Mouse (Mus musculus) CH12.LX (cell line): ENCODE data around the gene Wipf1.
A peak's percentile ranks its signal among the peaks of the same experiment; 100 is the strongest.

ENCODE experiments used
- CTCF ChIP-seq, 2 experiments: IDR thresholded peaks in 1 of 2; conservative IDR thresholded peaks in 1 of 2; 2 replicates each; pipeline ENCODE4 v1.5.1; 2011 to 2012; ENCODE audit warnings: low read depth in 2 of 2, low read length in 2 of 2, improper control_type of control experiment in 1 of 2, inconsistent platforms in 1 of 2, mild to moderate bottlenecking in 1 of 2, moderate library complexity in 1 of 2
- EP300 ChIP-seq: IDR thresholded peaks from 2 replicates; pipeline ENCODE4 v1.6.1; 2011; ENCODE audit warnings: low read length, improper control_type of control experiment
- MAFK ChIP-seq: IDR thresholded peaks from 2 replicates; pipeline ENCODE4 v1.6.1; 2011; ENCODE audit warnings: low read length, improper control_type of control experiment; ENCODE audit not compliant: insufficient replicate concordance
- MAX ChIP-seq: IDR thresholded peaks from 2 replicates; pipeline ENCODE4 v1.6.1; 2011; ENCODE audit warnings: low read length, improper control_type of control experiment
- POLR2A ChIP-seq: IDR thresholded peaks from 2 replicates; pipeline ENCODE4 v1.6.1; 2011; ENCODE audit warnings: low read depth, mild to moderate bottlenecking, improper control_type of control experiment, low read length
- ZC3H11A ChIP-seq: IDR thresholded peaks from 2 replicates; pipeline ENCODE4 v1.6.1; 2012; ENCODE audit warnings: low read depth, mild to moderate bottlenecking, inconsistent platforms, low read length, improper control_type of control experiment
- ZMIZ1 ChIP-seq: IDR thresholded peaks from 2 replicates; pipeline ENCODE4 v1.6.1; 2012; ENCODE audit warnings: low read depth, mild to moderate bottlenecking, inconsistent platforms, low read length, improper control_type of control experiment

GRCm38 (mm10) chr2:73460168-73460567 lies 69.4 kb downstream of the Wipf1 start:
- no peak for TF ChIP-seq CTCF (conservative IDR thresholded peaks at IDR 0.05 in 1 of 2, IDR thresholded peaks at IDR 0.05 in 1 of 2; ENCODE audit: low read depth in 2 of 2, low read length in 2 of 2)
- no peak for TF ChIP-seq MAX
- no peak for TF ChIP-seq ZMIZ1
- TF ChIP-seq POLR2A = no peak; the same call in 1 of the 2 replicates
- TF ChIP-seq EP300 = peak; percentile 80
- no peak for TF ChIP-seq ZC3H11A
- TF ChIP-seq MAFK = 0 out of 2 replicates have a peak, but pooled peaks have one; percentile 7
